Mouse (Mus musculus) ovary, postnatal 36 days (tissue): ENCODE measurements around the gene Hmgcl.
A peak's percentile ranks its signal among the peaks of the same experiment; 100 is the strongest.

Experiments used
- DNase-seq: peaks from one replicate; pipeline ENCODE4 v3.0.0; 2022; ENCODE audit warnings: low spot score, mixed read lengths

Hmgcl gene

GRCm38 (mm10) chr4:135986301-135986942 lies 40.2 kb downstream of the Hmgcl start:
- DNase-seq: no peak

GRCm38 (mm10) chr4:135986943-135987710 lies 40.9 kb downstream of the Hmgcl start, which contains the start of gene Pithd1:
Pithd1 (minus strand) TSS chr4:135987264.
- peak; percentile 93 for DNase-seq

- DNase-seq: no peak
Observed at GRCm38 (mm10) chr4:135987714-135988113, 41.5 kb downstream of the Hmgcl start.

GRCm38 (mm10) chr4:135993941-135994340 lies 47.7 kb downstream of the Hmgcl start:
- no peak for DNase-seq

- DNase-seq: no peak
Observed at GRCm38 (mm10) chr4:135995118-135995517, 48.9 kb downstream of the Hmgcl start.

GRCm38 (mm10) chr4:136004107-136004675 lies 57.9 kb downstream of the Hmgcl start:
- no peak for DNase-seq

GRCm38 (mm10) chr4:136004921-136005320 lies 58.7 kb downstream of the Hmgcl start:
- no peak for DNase-seq

- DNase-seq: no peak
Observed at GRCm38 (mm10) chr4:136006821-136007220, 60.6 kb downstream of the Hmgcl start.

- no peak for DNase-seq
Observed at GRCm38 (mm10) chr4:136008782-136009447, 62.7 kb downstream of the Hmgcl start.

- DNase-seq: no peak
Observed at GRCm38 (mm10) chr4:136010586-136010985, 64.3 kb downstream of the Hmgcl start.
